Mouse (Mus musculus): ENCODE results near the gene Zfp599.

GRCm38 (mm10) chr9:22260092-22260422, 362 bp upstream of the Zfp599 start:
- TF ChIP-seq CTCF (IDR thresholded peaks at IDR 0.05; ENCODE audit: low read depth) (no peak), EP300 (IDR thresholded peaks at IDR 0.05; ENCODE audit: low read depth) (no peak)
